Mouse (Mus musculus) midbrain, embryonic 14.5 days (tissue): ENCODE results near the gene Dpm3. TPM values are rescaled to one million over a fixed set of nuclear protein-coding genes. Genes with fewer than 3 reads are reported as not detected.

Experiments
- ATAC-seq: fragments of 200-750 bp; cut with Nextera tagmentation; 2 replicates; pipeline ENCODE4 v1.8.0; 2017; ENCODE audit warnings: moderate number of reproducible peaks, moderate library complexity; ENCODE audit not compliant: low FRiP score, low TSS enrichment
- DNase-seq: peaks from one replicate; pipeline ENCODE4 v3.0.0-alpha.2; 2015
- H3K27ac ChIP-seq: fragments of 300-500 bp; sonication (generic); replicated peaks from 2 replicates; pipeline ENCODE4 v1.5.1; 2014; ENCODE audit warnings: mild to moderate bottlenecking, low read depth, low read length, moderate library complexity
- H3K27me3 ChIP-seq: fragments of 300-500 bp; sonication (generic); 2 replicates; pipeline ENCODE4 v1.6.1; 2014; ENCODE audit warnings: low read length, control low read depth, mixed read lengths; ENCODE audit not compliant: control insufficient read depth, insufficient read depth
- H3K36me3 ChIP-seq: fragments of 300-500 bp; sonication (generic); 2 replicates; pipeline ENCODE4 v1.6.1; 2014; ENCODE audit warnings: low read length, control low read depth; ENCODE audit not compliant: control insufficient read depth, insufficient read depth
- H3K4me1 ChIP-seq: fragments of 300-500 bp; sonication (generic); 2 replicates; pipeline ENCODE4 v1.6.1; 2014; ENCODE audit warnings: mild to moderate bottlenecking, antibody characterized with exemption, low read length, control low read depth; ENCODE audit not compliant: control insufficient read depth, insufficient read depth
- H3K4me2 ChIP-seq: fragments of 300-500 bp; sonication (generic); 2 replicates; pipeline ENCODE4 v1.6.1; 2014; ENCODE audit warnings: mild to moderate bottlenecking, low read length, moderate library complexity
- H3K4me3 ChIP-seq: fragments of 300-500 bp; sonication (generic); replicated peaks from 2 replicates; pipeline ENCODE4 v1.5.1; 2014; ENCODE audit warnings: low read depth, low read length
- H3K9ac ChIP-seq: fragments of 300-500 bp; sonication (generic); replicated peaks from 2 replicates; pipeline ENCODE4 v1.6.1; 2014; ENCODE audit warnings: mild to moderate bottlenecking, low read length, moderate library complexity
- H3K9me3 ChIP-seq: fragments of 300-500 bp; sonication (generic); 2 replicates; pipeline ENCODE4 v1.6.1; 2016; ENCODE audit warnings: low read length, control low read depth, mixed read lengths; ENCODE audit not compliant: control insufficient read depth
- WGBS: fragments of 180-500 bp; shearing (Covaris S2); extraction: QIAGEN DNeasy Blood & Tissue Kit; methylation state at CpG from one replicate; pipeline ENCODE4 v1.1.7; 2014; 5-methylcytosine and 5-hydroxymethylcytosine counted together
- microRNA counts: library from miRNA; unstranded; fragments of <30 nt; microRNA quantifications from one replicate; lab custom pipeline; 2016
- microRNA-seq: library from miRNA; unstranded; fragments of <30 nt; microRNA quantifications from one replicate; pipeline ENCODE4, GENCODE M21; 2016
- polyA plus RNA-seq: library from polyadenylated mRNA; unstranded; fragments of >200 nt; fragmentation: Nextera tagmentation; extraction: Ambion mirVana; gene quantifications from 2 replicates; pipeline ENCODE4 v1.2.1, GENCODE M21; 2014

The Dpm3 gene
- polyA plus RNA-seq, 1 experiment from 2014 or later = 71.6 TPM

- Histone ChIP-seq H3K27ac (no peak overlapping the region), H3K4me3 (no peak overlapping the region), H3K36me3 (0 out of 2 replicates have a peak, but pooled peaks cover 2% of the 10 kb centered on the region), H3K9ac (no peak overlapping the region), H3K4me1 (no peaks in the 10 kb centered on the region), H3K9me3 (no peaks in the 10 kb centered on the region), H3K27me3 (no peaks in the 10 kb centered on the region), H3K4me2 (no peak overlapping the region)
- ATAC-seq (peak; percentile 50; the same call in 1 of the 2 replicates), DNase-seq (peak; percentile 90)
- WGBS = 3% methylated on average over 9 of the region's 9 CpGs
Observed at GRCm38 (mm10) chr3:89308089-89308488, 48.9 kb downstream of the Dpm3 start.

GRCm38 (mm10) chr3:89314340-89314739 lies 55.2 kb downstream of the Dpm3 start:
- no peaks in the 10 kb centered on the region for H3K9me3 ChIP-seq
- H3K9ac ChIP-seq = no peak overlapping the region
- peaks cover 33% of the 10 kb centered on the region for H3K4me1 ChIP-seq
- no peak for ATAC-seq
- WGBS = 70% methylated on average over 5 of the region's 5 CpGs
- DNase-seq = no peak
- no peak overlapping the region for H3K4me3 ChIP-seq
- peaks cover 23% of the 10 kb centered on the region for H3K27me3 ChIP-seq
- no peak overlapping the region for H3K4me2 ChIP-seq
- H3K36me3 ChIP-seq = peaks cover 22% of the 10 kb centered on the region
- H3K27ac ChIP-seq = no peak overlapping the region

- Histone ChIP-seq H3K9ac (no peak overlapping the region), H3K36me3 (peaks cover 22% of the 10 kb centered on the region), H3K4me2 (peak overlapping the region; percentile 45; the same call in 1 of the 2 replicates), H3K27ac (no peak overlapping the region), H3K4me3 (no peak overlapping the region), H3K4me1 (peaks cover 37% of the 10 kb centered on the region), H3K27me3 (peaks cover 27% of the 10 kb centered on the region), H3K9me3 (no peaks in the 10 kb centered on the region)
- 29% methylated on average over 2 of the region's 2 CpGs for WGBS
- DNase-seq = no peak
- no peak for ATAC-seq
Observed at GRCm38 (mm10) chr3:89314791-89315190, 55.6 kb downstream of the Dpm3 start.

GRCm38 (mm10) chr3:89315195-89315929 lies 56.2 kb downstream of the Dpm3 start:
- no peaks in the 10 kb centered on the region for H3K9me3 ChIP-seq
- H3K4me1 ChIP-seq = peaks cover 42% of the 10 kb centered on the region
- WGBS = 7% methylated on average over 26 of the region's 26 CpGs
- DNase-seq = peak; percentile 84
- H3K4me2 ChIP-seq = peak overlapping the region; percentile 45
- H3K9ac ChIP-seq = 0 out of 2 replicates have a peak overlapping the region, but pooled peaks have one; percentile 25
- 0 out of 2 replicates have a peak overlapping the region, but pooled peaks have one; percentile 12 for H3K4me3 ChIP-seq
- no peak overlapping the region for H3K27ac ChIP-seq
- 0 out of 2 replicates have a peak, but pooled peaks have one; percentile 15 for ATAC-seq
- peaks cover 27% of the 10 kb centered on the region for H3K27me3 ChIP-seq
- H3K36me3 ChIP-seq = peaks cover 22% of the 10 kb centered on the region

- H3K27ac ChIP-seq = no peak overlapping the region
- peaks cover 49% of the 10 kb centered on the region for H3K4me1 ChIP-seq
- H3K4me3 ChIP-seq = 0 out of 2 replicates have a peak overlapping the region, but pooled peaks have one; percentile 12
Observed at GRCm38 (mm10) chr3:89315930-89316831, 57.0 kb downstream of the Dpm3 start.

More at GRCm38 (mm10) chr3:89315930-89316831, 57.0 kb downstream of the Dpm3 start:
- WGBS = 7% methylated on average over 40 of the region's 40 CpGs
- no peak for ATAC-seq
- Histone ChIP-seq H3K9ac (no peak overlapping the region; the same call in 1 of the 2 replicates), H3K36me3 (peaks cover 22% of the 10 kb centered on the region), H3K27me3 (peaks cover 30% of the 10 kb centered on the region), H3K9me3 (no peaks in the 10 kb centered on the region), H3K4me2 (peak overlapping the region; percentile 45)
- no peak for DNase-seq

MicroRNA genes within 50 kb of the gene (microRNA counts, 519-probe panel; counts per million panel counts)
- microRNA mmu-miR-92b (lab: Ali Mortazavi, UCI) = 5,142 counts per million, percentile 54 among the panel's probes with 10 or more counts

Small RNAs within 50 kb of the gene (microRNA-seq; reads per million reads assigned to microRNA genes)
- gene Mir92b = 4,459 reads per million, percentile 90 among the genes with 10 or more reads in this experiment

Other genes starting within 250 kb of the Dpm3 start
- 90.1 and 107 TPM in 2 replicates for gene Rusc1, start 166.0 kb upstream of the Dpm3 start, polyA plus RNA-seq
- not detected in 2 replicates for gene Gm43738, start 158.3 kb upstream of the Dpm3 start, polyA plus RNA-seq
- gene Fdps, start 157.4 kb upstream of the Dpm3 start, polyA plus RNA-seq = 364 and 475 TPM in 2 replicates
- 0.07 and 0.29 TPM in 2 replicates for gene Pklr, start 123.2 kb upstream of the Dpm3 start, polyA plus RNA-seq
- gene Hcn3, start 99.2 kb upstream of the Dpm3 start, polyA plus RNA-seq = 23.6 and 30.7 TPM in 2 replicates
- gene Clk2, start 94.6 kb upstream of the Dpm3 start, polyA plus RNA-seq = 22.0 and 24.6 TPM in 2 replicates
- gene Scamp3, start 81.9 kb upstream of the Dpm3 start, polyA plus RNA-seq = 104 and 123 TPM in 2 replicates
- 25.0 and 25.3 TPM in 2 replicates for gene Fam189b, start 76.2 kb upstream of the Dpm3 start, polyA plus RNA-seq
- 42.0 and 47.8 TPM in 2 replicates for gene Gba, start 56.4 kb upstream of the Dpm3 start, polyA plus RNA-seq
- gene Thbs3, start 44.2 kb upstream of the Dpm3 start, polyA plus RNA-seq = 46.0 and 47.6 TPM in 2 replicates
- gene Mtx1, start 32.3 kb upstream of the Dpm3 start, polyA plus RNA-seq = 144 and 151 TPM in 2 replicates
- gene Muc1, start 30.3 kb upstream of the Dpm3 start, polyA plus RNA-seq = 2.1 and 2.4 TPM in 2 replicates
- gene Krtcap2, start 13.4 kb upstream of the Dpm3 start, polyA plus RNA-seq = 199 and 237 TPM in 2 replicates
- gene Trim46, start 13.0 kb upstream of the Dpm3 start, polyA plus RNA-seq = 63.4 and 71.8 TPM in 2 replicates
- gene Slc50a1, start 11.2 kb downstream of the Dpm3 start, polyA plus RNA-seq = 35.3 and 38.1 TPM in 2 replicates
- gene Efna1, start 21.8 kb downstream of the Dpm3 start, polyA plus RNA-seq = 5.2 and 8.7 TPM in 2 replicates
- 31.1 and 43.4 TPM in 2 replicates for gene Efna3, start 63.6 kb downstream of the Dpm3 start, polyA plus RNA-seq
- gene Efna4, start 78.7 kb downstream of the Dpm3 start, polyA plus RNA-seq = 5.6 and 5.9 TPM in 2 replicates
- gene Adam15, start 90.6 kb downstream of the Dpm3 start, polyA plus RNA-seq = 32.2 and 36.2 TPM in 2 replicates
- 0.14 and 0.36 TPM in 2 replicates for gene Dcst2, start 102.6 kb downstream of the Dpm3 start, polyA plus RNA-seq
- gene Dcst1, start 105.9 kb downstream of the Dpm3 start, polyA plus RNA-seq = 0.54 and 0.55 TPM in 2 replicates
- 0.42 and 0.47 TPM in 2 replicates for gene Zbtb7b, start 135.4 kb downstream of the Dpm3 start, polyA plus RNA-seq
- gene Lenep, start 143.4 kb downstream of the Dpm3 start, polyA plus RNA-seq = 0.53 TPM in 1 of 2 replicates, not detected in the other
- gene Flad1, start 152.5 kb downstream of the Dpm3 start, polyA plus RNA-seq = 34.8 and 34.9 TPM in 2 replicates
- gene Cks1b, start 159.0 kb downstream of the Dpm3 start, polyA plus RNA-seq = 103 and 115 TPM in 2 replicates
- 5.9 and 10.2 TPM in 2 replicates for gene Shc1, start 159.1 kb downstream of the Dpm3 start, polyA plus RNA-seq
- gene Pygo2, start 170.9 kb downstream of the Dpm3 start, polyA plus RNA-seq = 43.4 and 50.6 TPM in 2 replicates
- gene Pbxip1, start 177.3 kb downstream of the Dpm3 start, polyA plus RNA-seq = 7.6 and 9.7 TPM in 2 replicates
- gene Pmvk, start 195.2 kb downstream of the Dpm3 start, polyA plus RNA-seq = 106 and 132 TPM in 2 replicates